Mouse (Mus musculus): ENCODE measurements around the gene C2cd2l. TPM values are rescaled to one million over a fixed set of nuclear protein-coding genes. Genes with fewer than 3 reads are reported as not detected.
A peak's percentile ranks its signal among the peaks of the same experiment; 100 is the strongest.

The C2cd2l gene
- polyA plus RNA-seq, 1 experiment from 2014 or later = 7.6 TPM

DNA sequence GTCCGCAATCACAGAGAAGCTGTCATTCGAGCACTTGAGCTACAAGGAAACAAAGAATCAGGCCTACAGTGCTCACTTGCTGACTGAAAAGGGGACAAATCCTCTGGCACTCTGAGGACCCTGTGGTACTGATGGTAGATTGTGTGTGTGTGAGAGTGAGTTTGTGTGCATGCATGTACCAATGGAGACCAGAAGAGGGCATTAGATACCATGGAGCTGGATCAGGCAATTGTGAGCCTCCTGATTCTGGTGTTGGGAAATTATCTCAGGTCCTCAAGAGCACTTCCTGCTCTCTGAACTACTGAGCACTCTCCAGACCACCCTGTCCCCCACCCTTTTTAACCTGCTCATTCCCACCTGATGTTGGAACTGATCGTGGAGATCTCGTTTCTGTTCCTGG is 28.5 kb upstream of the C2cd2l start:
- no peak overlapping the region for H3K4me2 ChIP-seq (replicated peaks; ENCODE audit: low read depth, low read length)
- no peak overlapping the region for H3K9ac ChIP-seq (ENCODE audit: low read depth, low read length)
- no peaks in the 10 kb centered on the region for H3K4me1 ChIP-seq (ENCODE audit: control insufficient read depth, insufficient read depth, low read length)
- no peak overlapping the region for H3K4me3 ChIP-seq (ENCODE audit: low read length)
- peaks cover 69% of the 10 kb centered on the region for H3K36me3 ChIP-seq (ENCODE audit: control insufficient read depth, insufficient read depth, low read length)
- 100% methylated on average over 4 of the region's 4 CpGs for WGBS
- H3K27me3 ChIP-seq (ENCODE audit: control insufficient read depth, insufficient read depth, low read length) = no peaks in the 10 kb centered on the region
- H3K9me3 ChIP-seq (ENCODE audit: control insufficient read depth, low read length) = no peaks in the 10 kb centered on the region
- no peak for ATAC-seq (ENCODE audit: low FRiP score, low TSS enrichment)
- H3K27ac ChIP-seq (ENCODE audit: low read depth, low read length) = no peak overlapping the region

- Histone ChIP-seq H3K36me3 (ENCODE audit: control insufficient read depth, insufficient read depth, low read length) (peaks cover 60% of the 10 kb centered on the region), H3K9ac (ENCODE audit: low read depth, low read length) (no peak overlapping the region), H3K4me1 (ENCODE audit: control insufficient read depth, insufficient read depth, low read length) (peaks cover 6% of the 10 kb centered on the region; the same call in 1 of the 2 replicates), H3K27ac (ENCODE audit: low read depth, low read length) (no peak overlapping the region), H3K4me3 (ENCODE audit: low read length) (no peak overlapping the region), H3K9me3 (ENCODE audit: control insufficient read depth, low read length) (no peaks in the 10 kb centered on the region), H3K4me2 (replicated peaks; ENCODE audit: low read depth, low read length) (no peak overlapping the region), H3K27me3 (ENCODE audit: control insufficient read depth, insufficient read depth, low read length) (no peaks in the 10 kb centered on the region)
- WGBS = 94% methylated on average over 4 of the region's 4 CpGs
- ATAC-seq (ENCODE audit: low FRiP score, low TSS enrichment) = no peak
Observed at GRCm38 (mm10) chr9:44347621-44348020, 27.5 kb upstream of the C2cd2l start.

- H3K27me3 ChIP-seq (ENCODE audit: control insufficient read depth, insufficient read depth, low read length) = no peaks in the 10 kb centered on the region
- peaks cover 11% of the 10 kb centered on the region; the same call in 1 of the 2 replicates for H3K4me1 ChIP-seq (ENCODE audit: control insufficient read depth, insufficient read depth, low read length)
- H3K9ac ChIP-seq (ENCODE audit: low read depth, low read length) = no peak overlapping the region
- H3K4me2 ChIP-seq (replicated peaks; ENCODE audit: low read depth, low read length) = no peak overlapping the region
- H3K36me3 ChIP-seq (ENCODE audit: control insufficient read depth, insufficient read depth, low read length) = peaks cover 55% of the 10 kb centered on the region
- 92% methylated on average over 9 of the region's 9 CpGs for WGBS
- H3K9me3 ChIP-seq (ENCODE audit: control insufficient read depth, low read length) = no peaks in the 10 kb centered on the region
- no peak overlapping the region for H3K27ac ChIP-seq (ENCODE audit: low read depth, low read length)
- no peak overlapping the region for H3K4me3 ChIP-seq (ENCODE audit: low read length)
- no peak for ATAC-seq (ENCODE audit: low FRiP score, low TSS enrichment)
Observed at GRCm38 (mm10) chr9:44347166-44347565, 27.1 kb upstream of the C2cd2l start.

- Histone ChIP-seq H3K27me3 (ENCODE audit: control insufficient read depth, insufficient read depth, low read length) (no peaks in the 10 kb centered on the region), H3K9ac (ENCODE audit: low read depth, low read length) (no peak overlapping the region), H3K4me3 (ENCODE audit: low read length) (no peak overlapping the region), H3K4me2 (replicated peaks; ENCODE audit: low read depth, low read length) (no peak overlapping the region), H3K9me3 (ENCODE audit: control insufficient read depth, low read length) (no peaks in the 10 kb centered on the region), H3K36me3 (ENCODE audit: control insufficient read depth, insufficient read depth, low read length) (peaks cover 46% of the 10 kb centered on the region), H3K27ac (ENCODE audit: low read depth, low read length) (no peak overlapping the region), H3K4me1 (ENCODE audit: control insufficient read depth, insufficient read depth, low read length) (peaks cover 12% of the 10 kb centered on the region; the same call in 1 of the 2 replicates)
- ATAC-seq (ENCODE audit: low FRiP score, low TSS enrichment) = no peak
- 86% methylated on average over 6 of the region's 6 CpGs for WGBS
Observed at GRCm38 (mm10) chr9:44345570-44346433, 25.7 kb upstream of the C2cd2l start.

GRCm38 (mm10) chr9:44343781-44344421 is 23.8 kb upstream of the C2cd2l start, which contains the start of gene Hmbs:
Gene Hmbs, minus strand, starts transcription at chr9:44344228.
- Histone ChIP-seq H3K4me3 (ENCODE audit: low read length) (peak within 1 kb of the TSS; percentile 64), H3K36me3 (ENCODE audit: control insufficient read depth, insufficient read depth, low read length) (peaks cover 46% of the 10 kb centered on the region), H3K4me1 (ENCODE audit: control insufficient read depth, insufficient read depth, low read length) (peaks cover 12% of the 10 kb centered on the region; the same call in 1 of the 2 replicates), H3K9ac (ENCODE audit: low read depth, low read length) (peak within 1 kb of the TSS; percentile 73), H3K27ac (ENCODE audit: low read depth, low read length) (peak within 1 kb of the TSS; percentile 95), H3K9me3 (ENCODE audit: control insufficient read depth, low read length) (no peaks in the 10 kb centered on the region), H3K27me3 (ENCODE audit: control insufficient read depth, insufficient read depth, low read length) (no peaks in the 10 kb centered on the region), H3K4me2 (replicated peaks; ENCODE audit: low read depth, low read length) (peak within 1 kb of the TSS; percentile 84)
- WGBS = 0% methylated on average over 39 of the region's 39 CpGs
- peak; percentile 93 for ATAC-seq (ENCODE audit: low FRiP score, low TSS enrichment)

DNA sequence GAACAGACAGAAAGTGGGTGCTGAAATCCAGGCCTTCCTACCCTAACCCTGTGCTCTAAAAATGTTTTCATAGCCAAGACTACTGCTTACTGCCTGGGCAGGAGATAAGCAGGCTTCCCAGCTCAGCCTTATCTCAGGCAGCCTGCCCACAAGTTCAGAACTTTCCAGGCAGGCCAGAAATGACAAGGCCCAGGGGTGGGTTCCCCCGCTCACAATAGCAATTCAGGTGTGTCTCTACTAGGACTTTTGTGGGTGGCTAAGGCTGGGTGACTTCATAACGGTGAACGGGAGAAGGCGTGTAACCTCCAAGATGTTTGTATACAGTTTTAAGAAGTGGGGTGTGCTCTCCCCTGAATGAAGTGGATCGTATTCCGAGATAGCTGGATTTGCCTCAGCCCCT is 23.2 kb upstream of the C2cd2l start:
- H3K36me3 ChIP-seq (ENCODE audit: control insufficient read depth, insufficient read depth, low read length) = peaks cover 45% of the 10 kb centered on the region

DNA sequence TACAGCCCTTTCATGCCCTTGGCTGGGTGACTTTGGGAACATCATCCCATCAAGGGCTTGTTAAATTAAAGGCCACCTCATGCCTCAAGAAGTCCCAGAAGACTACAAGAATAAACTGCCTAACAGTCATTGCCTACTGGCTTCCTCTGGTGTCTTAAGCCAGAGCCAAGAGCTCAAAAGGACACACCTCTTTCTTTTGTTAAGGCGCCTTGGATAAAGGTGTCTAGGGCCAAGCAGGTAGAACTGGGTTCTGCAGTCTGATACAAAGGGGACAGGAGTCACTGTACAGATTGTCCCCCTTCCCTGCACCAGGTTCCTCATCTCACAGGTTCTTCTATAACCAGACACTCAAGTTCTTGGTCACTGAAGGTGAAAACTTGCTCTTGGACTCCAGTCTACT is 22.5 kb upstream of the C2cd2l start:
- peaks cover 42% of the 10 kb centered on the region for H3K36me3 ChIP-seq (ENCODE audit: control insufficient read depth, insufficient read depth, low read length)
- H3K4me1 ChIP-seq (ENCODE audit: control insufficient read depth, insufficient read depth, low read length) = peaks cover 15% of the 10 kb centered on the region
- no peak overlapping the region; the same call in 1 of the 2 replicates for H3K4me2 ChIP-seq (replicated peaks; ENCODE audit: low read depth, low read length)
- no peak overlapping the region for H3K27ac ChIP-seq (ENCODE audit: low read depth, low read length)
- no peaks in the 10 kb centered on the region for H3K27me3 ChIP-seq (ENCODE audit: control insufficient read depth, insufficient read depth, low read length)
- ATAC-seq (ENCODE audit: low FRiP score, low TSS enrichment) = no peak
- no peak overlapping the region for H3K4me3 ChIP-seq (ENCODE audit: low read length)
- 94% methylated on average over 1 of the region's 1 CpGs for WGBS
- H3K9me3 ChIP-seq (ENCODE audit: control insufficient read depth, low read length) = no peaks in the 10 kb centered on the region
- H3K9ac ChIP-seq (ENCODE audit: low read depth, low read length) = no peak overlapping the region

More for the DNA sequence above, 23.2 kb upstream of the C2cd2l start:
- peak; percentile 5; the same call in 1 of the 2 replicates for ATAC-seq (ENCODE audit: low FRiP score, low TSS enrichment)
- 8% methylated on average over 6 of the region's 6 CpGs for whole genome bisulfite sequencing
- Histone ChIP-seq H3K4me3 (ENCODE audit: low read length) (peak overlapping the region; percentile 64), H3K27me3 (ENCODE audit: control insufficient read depth, insufficient read depth, low read length) (no peaks in the 10 kb centered on the region), H3K9me3 (ENCODE audit: control insufficient read depth, low read length) (no peaks in the 10 kb centered on the region), H3K27ac (ENCODE audit: low read depth, low read length) (peak overlapping the region; percentile 95; the same call in 1 of the 2 replicates), H3K4me2 (replicated peaks; ENCODE audit: low read depth, low read length) (peak overlapping the region; percentile 84), H3K9ac (ENCODE audit: low read depth, low read length) (peak overlapping the region; percentile 73), H3K4me1 (ENCODE audit: control insufficient read depth, insufficient read depth, low read length) (peaks cover 12% of the 10 kb centered on the region; the same call in 1 of the 2 replicates)

DNA sequence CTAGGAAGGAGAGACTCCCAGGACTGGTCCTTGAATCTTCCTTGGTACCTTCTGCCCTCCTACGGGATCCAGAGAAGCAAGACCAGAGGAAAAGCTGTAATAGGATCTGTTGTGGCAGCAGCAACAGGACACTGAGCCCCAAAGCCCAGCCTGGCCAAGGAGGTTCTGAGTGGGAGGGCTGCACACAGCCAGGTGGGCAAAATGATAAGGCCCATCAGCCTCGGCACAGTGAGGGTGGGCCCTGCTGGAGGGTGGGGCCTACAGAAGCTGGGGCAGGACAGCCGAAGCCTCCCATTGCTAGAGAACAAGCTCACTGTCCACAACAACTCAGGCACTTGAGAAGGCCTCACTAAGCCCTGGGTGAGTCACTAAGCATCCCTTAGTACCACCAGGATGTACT is 22.1 kb upstream of the C2cd2l start:
- Histone ChIP-seq H3K27ac (ENCODE audit: low read depth, low read length) (no peak overlapping the region), H3K36me3 (ENCODE audit: control insufficient read depth, insufficient read depth, low read length) (peaks cover 42% of the 10 kb centered on the region), H3K9ac (ENCODE audit: low read depth, low read length) (no peak overlapping the region), H3K9me3 (ENCODE audit: control insufficient read depth, low read length) (no peaks in the 10 kb centered on the region), H3K4me3 (ENCODE audit: low read length) (no peak overlapping the region), H3K4me2 (replicated peaks; ENCODE audit: low read depth, low read length) (no peak overlapping the region), H3K27me3 (ENCODE audit: control insufficient read depth, insufficient read depth, low read length) (no peaks in the 10 kb centered on the region), H3K4me1 (ENCODE audit: control insufficient read depth, insufficient read depth, low read length) (peaks cover 19% of the 10 kb centered on the region)
- no peak for ATAC-seq (ENCODE audit: low FRiP score, low TSS enrichment)
- 59% methylated on average over 3 of the region's 3 CpGs for WGBS

DNA sequence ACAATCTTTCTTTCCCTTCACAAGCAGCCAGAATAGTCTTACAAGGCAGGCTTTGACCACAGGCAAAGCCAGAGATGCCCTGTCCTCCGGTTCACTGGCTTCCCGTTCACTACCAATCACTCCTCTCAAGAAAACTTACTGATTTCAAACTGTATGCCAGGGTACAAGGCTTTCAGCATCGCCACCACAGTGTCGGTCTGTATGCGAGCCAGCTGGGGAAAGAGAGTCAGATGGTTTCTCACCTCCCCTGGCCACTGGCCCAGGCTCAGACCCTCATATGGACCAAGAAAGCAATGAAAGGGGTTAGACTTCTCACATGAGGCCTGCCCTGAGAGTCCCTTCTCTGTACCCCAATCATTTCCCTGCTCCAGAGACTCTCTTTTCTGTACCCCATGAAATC is 21.4 kb upstream of the C2cd2l start:
- H3K36me3 ChIP-seq (ENCODE audit: control insufficient read depth, insufficient read depth, low read length) = peaks cover 44% of the 10 kb centered on the region
- peaks cover 26% of the 10 kb centered on the region for H3K4me1 ChIP-seq (ENCODE audit: control insufficient read depth, insufficient read depth, low read length)
- H3K4me2 ChIP-seq (replicated peaks; ENCODE audit: low read depth, low read length) = no peak overlapping the region
- no peaks in the 10 kb centered on the region for H3K27me3 ChIP-seq (ENCODE audit: control insufficient read depth, insufficient read depth, low read length)
- no peaks in the 10 kb centered on the region for H3K9me3 ChIP-seq (ENCODE audit: control insufficient read depth, low read length)
- ATAC-seq (ENCODE audit: low FRiP score, low TSS enrichment) = no peak
- H3K4me3 ChIP-seq (ENCODE audit: low read length) = no peak overlapping the region; the same call in 1 of the 2 replicates
- WGBS = 84% methylated on average over 5 of the region's 5 CpGs
- H3K27ac ChIP-seq (ENCODE audit: low read depth, low read length) = no peak overlapping the region
- no peak overlapping the region for H3K9ac ChIP-seq (ENCODE audit: low read depth, low read length)
